Mouse (Mus musculus) heart, postnatal 0 days (tissue): ENCODE results near the gene Gm13539.

ENCODE experiments used
- CTCF ChIP-seq: IDR thresholded peaks from 2 replicates; pipeline ENCODE4 v1.5.1; 2016; ENCODE audit warnings: antibody characterized with exemption, control low read depth, low read depth
- EP300 ChIP-seq: IDR thresholded peaks from 2 replicates; pipeline ENCODE4 v1.6.1; 2016; ENCODE audit warnings: antibody characterized with exemption, low read depth

GRCm38 (mm10) chr2:25781957-25782356, at the start of gene Gm13539:
- TF ChIP-seq CTCF, result no peak
- TF ChIP-seq EP300, result no peak
